Mouse (Mus musculus) ovary, postnatal 10 days (tissue): ENCODE data around the gene Nrxn2.
A peak's percentile ranks its signal among the peaks of the same experiment; 100 is the strongest.

Source experiments
- DNase-seq: peaks from one replicate; pipeline ENCODE4 v3.0.0; 2022; ENCODE audit warnings: low spot score

Gene Nrxn2

DNA sequence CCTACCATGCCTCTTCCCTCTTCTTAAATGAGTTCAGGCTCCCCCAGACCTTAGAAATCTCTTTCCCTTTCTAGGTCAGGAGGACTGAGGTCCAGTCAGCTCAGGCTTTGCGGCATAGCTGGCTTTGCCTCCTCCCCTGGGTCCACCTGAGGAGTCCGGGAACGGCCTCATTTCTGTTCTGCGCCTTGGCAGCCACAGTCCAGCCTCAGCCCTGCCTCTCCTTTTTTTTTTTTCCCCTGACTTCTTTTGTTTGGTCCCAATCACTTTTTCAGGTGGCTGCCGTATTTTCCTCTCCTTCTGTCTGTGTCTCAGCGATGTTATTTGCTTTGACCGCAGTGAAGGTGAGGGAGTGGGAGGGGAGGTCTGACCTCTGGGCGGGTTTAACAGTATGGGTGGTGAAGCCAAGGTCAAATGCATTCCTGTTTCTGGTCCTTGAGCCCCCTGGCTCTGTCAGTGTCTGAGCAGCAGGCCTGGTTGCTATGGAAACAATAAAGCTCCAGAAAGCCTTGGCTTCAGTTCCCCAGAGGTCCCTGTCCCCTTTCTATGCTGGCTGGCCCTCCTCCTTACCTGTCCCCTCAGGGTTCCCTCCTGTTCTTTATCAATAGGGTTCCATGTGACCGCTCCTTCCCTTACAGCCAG is 34.3 kb downstream of the Nrxn2 start:
- DNase-seq: no peak

DNA sequence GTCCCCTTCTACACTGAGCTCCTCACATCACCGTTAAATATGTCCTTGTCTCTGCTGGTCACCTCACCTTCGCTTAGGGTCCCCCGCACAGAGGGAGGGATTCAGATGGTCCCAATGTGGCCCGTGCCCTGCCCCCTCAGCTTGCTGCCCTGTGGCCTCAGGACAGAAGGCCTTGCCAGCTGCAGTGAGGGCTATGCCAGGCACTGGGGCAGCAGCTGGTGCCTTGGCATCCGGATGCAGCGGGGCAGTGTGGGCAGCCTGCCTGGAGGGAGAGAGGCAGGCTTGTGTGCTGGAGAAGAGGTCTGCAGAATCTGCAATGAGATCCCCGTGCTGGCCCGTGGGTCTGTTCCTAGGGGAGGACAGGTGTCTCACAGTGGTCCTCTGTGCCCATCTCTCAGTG is 34.8 kb downstream of the Nrxn2 start:
- DNase-seq: no peak

DNA sequence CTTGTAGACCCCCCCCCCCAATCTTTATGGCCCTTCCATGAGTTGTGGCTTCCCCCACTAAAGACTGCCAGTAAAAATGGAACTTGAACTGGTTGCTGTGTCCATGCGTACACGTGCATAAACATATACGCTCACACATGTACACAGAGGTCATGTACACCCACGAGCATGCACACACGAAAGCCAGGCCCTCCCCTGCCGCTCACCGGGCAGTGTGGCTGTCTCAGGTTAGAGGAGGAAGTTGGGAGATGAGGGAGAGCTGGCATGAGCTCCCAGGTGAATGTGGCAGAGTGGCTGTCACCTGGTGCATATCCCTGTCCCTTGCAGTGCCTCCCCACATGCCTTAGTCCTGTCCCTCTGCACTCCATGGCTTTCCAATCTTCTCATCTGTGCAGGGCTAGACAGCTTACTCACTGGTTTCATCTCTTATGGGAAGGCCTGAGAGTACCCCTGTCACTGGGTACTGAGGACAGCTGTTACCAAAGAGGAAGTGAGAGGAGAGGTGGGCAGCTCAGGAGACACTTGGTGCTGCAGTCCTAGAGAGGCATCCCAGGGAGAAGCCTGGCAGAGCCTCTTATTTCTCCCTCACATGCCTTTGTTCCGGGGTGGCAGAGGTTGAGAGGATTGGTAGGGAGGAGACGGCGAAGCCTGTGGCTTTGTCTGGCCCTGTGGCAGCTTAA is 35.6 kb downstream of the Nrxn2 start:
- DNase-seq: no peak

DNA sequence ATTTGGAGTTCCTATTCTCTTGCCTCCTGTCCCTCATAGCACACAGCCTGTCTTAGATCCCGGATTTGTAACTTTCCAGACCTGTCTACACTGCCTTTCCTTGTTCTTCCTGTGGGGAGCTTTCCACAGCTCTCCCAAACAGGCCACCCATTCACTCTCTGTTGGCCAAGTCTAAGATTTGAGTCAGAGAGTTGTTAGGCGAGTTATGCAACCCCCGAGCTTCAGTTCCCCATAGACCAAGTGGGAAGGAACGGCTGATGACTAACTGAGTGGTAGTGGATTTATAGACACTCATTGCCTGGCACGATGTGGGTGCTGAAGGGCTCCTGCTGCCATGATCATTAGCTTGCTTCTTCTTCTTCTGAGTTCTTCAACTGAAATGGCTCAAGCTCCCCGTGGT is 41.0 kb downstream of the Nrxn2 start:
- DNase-seq: no peak

DNA sequence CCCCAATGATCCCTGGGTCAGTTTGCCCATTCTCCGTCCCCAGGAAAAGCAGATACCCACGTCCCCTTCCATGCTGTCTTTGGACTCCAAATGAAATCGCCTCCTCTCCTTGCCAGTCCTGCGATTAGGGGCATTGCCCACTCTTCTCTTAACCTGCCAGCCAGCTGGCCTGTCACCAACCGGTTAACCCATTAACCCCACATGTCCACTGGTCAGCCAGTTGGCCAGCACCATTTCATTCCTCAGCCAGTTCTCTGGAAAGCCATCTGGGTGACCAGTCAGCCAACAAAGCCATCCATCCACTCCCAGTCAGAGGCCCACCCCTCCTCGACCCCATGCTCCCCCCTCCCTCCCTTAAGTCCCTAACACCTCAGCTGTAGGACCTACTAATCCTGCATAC is 44.3 kb downstream of the Nrxn2 start:
- DNase-seq: no peak

DNA sequence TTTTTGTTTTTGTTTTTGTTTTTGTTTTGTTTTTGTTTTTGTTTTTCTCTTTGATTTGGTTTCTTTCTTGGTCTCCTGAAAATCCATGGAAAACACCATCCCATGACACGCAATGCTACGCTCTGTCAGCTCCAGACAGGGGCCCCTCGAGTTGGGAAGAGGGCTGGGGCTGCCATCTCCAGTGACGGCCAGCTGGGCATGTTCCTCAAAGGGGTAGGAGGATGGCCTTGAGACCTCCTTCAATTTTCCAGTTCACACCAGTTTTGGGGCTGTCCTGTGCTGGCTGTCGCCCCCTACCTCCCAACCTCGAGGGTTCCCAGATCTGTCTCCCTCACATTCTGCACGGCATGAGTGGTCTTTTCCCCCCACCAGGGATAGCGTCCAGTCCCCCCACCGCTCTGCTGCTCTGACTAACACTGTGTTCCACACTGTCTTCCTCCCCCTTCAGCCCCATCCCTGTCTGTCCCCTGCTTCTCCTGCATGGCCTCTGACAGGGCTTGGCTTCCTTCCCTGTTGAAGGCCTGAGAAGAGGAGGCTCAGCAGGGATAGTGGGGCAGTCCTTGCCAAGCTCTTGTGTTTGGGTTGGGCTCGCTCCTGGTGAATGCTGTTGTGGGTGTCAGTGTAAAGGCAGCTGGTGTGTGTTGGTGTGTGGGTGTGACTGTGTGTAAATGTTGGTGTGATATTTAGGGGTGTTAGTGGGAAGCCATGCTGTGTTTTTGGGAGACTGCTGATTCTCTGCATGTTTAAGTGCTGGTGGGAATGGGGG is 46.0 kb downstream of the Nrxn2 start:
- DNase-seq: no peak

DNA sequence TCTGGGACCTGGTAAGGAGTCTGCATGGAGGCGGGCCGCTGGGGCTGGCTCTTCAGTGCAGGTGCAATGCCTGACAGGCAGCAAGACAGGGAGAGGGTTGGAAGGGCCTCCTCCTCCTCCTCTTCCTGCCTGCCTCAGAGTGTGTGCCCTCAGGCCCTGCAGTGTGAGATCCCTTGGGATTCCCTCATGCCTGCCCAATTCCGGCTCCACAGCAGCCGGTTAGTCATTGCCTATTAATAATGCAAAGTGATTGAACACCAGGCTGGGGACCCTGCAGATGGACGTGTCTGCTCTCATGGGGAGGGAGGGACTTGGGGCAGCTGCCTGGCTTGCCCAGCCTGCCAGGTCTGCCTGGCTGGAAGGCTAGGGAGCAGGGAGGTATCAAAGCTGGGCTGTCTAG is 46.6 kb downstream of the Nrxn2 start:
- no peak for DNase-seq

DNA sequence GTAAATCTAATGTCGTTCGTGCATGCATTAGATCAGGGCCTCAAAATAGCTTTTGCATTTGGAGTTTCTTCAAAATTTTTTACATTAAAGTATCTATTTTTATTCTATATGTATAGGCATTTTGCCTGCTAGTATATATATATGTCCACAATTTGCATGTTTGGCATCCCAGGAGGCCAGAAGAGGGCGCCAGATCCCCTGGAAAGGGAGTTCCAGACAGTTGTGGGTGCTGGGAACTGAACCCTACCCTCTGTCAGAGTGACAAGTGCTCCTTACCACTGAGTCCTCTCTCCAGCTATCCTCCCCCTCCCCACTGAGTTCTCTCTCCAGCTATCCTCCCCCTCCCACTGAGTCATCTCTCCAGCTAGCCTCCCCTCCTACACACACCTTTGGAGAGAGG is 48.4 kb downstream of the Nrxn2 start:
- no peak for DNase-seq

DNA sequence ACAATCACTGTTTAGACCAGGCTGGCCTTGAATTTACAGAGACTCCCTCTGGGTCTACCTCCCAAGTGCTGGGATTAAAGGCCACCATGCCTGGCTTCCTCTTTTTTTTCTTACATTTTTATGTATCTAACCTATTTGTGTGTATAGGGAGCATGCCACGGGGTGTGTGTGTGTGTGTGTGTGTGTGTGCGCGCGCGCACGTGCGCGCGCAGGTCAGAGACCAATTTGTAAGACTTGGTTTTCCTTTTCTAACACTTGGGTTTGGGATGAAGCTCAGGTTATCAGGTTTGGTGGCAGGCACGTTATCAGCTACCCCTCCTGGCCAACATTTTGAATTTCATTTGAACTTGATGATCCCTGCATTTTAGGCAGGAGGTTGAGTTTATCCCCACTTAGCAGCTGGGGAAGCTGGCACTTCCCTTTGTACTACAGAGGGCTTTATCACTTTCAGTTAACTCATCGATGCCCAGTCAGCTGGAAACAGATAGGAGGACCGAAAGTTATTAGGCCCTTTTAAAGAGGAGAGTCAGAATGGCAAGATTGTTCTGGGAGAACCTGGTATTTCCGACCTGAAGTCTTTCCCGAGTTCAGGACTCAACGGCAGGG is 48.9 kb downstream of the Nrxn2 start:
- DNase-seq: no peak

DNA sequence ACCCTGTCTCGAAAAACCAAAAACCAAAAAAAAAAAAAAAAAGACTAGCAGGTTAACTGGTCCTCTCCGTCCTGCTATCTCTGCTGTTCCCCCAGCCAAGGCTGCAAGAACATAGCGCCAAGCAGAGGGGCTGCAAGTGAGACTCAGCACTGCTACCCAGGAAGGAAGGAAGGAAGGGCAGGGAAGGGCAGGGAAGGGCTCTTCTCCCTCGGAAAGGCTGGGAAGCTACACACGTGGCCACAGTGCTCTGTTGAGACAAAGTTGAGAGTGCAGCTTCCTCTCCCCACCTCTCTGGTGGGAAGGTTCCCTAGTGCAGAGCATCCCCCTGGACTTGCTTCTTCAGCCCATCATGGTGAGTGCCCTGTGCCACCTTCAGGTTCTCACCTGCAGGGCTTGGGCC is 53.1 kb downstream of the Nrxn2 start:
- DNase-seq: no peak

DNA sequence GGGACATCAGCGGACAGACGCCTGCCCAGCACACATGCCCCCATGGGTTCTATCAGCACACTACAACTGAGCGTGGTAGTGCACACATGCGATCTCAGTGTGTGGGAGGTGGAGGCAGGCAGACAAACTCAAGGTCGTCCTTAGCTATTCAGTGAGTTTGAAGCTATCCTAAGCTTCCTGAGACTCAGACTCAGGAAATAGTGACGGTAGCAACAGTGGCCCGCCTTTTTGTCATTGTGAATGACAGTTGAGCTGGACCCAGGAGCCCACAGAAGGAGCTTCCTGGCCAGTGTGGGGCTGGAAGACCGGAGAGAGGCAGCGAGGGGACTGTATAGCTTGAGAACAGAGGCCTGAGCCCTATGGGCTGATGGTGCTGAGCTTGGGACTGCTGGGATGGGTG is 54.3 kb downstream of the Nrxn2 start:
- no peak for DNase-seq

DNA sequence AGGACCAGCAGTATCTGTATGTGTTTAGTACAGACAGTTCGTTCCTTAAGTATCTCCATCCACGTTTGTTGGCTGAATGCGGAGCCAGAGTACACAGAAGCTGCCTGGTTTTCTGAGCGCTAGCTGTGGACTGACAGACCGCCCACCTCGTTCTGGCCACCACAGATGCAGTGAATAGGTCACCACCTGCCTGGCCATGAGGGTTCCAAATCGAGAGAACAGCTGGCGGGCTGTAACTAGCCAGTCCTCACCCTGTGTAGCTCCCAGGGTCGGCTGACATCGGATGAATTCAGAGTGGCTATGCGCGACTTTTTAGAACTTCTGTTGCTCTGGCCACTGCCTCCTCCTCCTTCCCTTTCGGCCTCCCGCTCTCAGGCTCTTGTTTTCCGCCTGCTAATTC is 56.2 kb downstream of the Nrxn2 start:
- DNase-seq: no peak

DNA sequence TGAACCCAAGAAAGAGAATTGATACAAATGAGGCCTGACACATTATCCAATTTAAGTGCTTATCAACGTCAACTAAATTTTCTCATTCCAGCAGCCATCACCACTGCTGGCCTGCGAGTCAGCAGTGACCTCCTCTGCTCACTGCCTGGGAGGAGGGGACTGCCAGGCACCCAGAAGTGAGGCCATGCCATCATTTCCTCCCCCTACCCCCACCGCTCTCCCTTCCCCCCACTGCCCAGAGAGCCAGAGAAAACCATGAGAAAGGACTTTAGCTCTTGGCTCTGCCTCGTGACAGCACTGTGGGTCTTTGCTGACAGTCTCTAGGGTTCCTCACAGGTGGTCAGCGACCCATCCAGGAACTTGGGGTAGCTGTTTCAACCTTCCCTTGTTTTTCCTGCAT is 56.6 kb downstream of the Nrxn2 start:
- DNase-seq: no peak

DNA sequence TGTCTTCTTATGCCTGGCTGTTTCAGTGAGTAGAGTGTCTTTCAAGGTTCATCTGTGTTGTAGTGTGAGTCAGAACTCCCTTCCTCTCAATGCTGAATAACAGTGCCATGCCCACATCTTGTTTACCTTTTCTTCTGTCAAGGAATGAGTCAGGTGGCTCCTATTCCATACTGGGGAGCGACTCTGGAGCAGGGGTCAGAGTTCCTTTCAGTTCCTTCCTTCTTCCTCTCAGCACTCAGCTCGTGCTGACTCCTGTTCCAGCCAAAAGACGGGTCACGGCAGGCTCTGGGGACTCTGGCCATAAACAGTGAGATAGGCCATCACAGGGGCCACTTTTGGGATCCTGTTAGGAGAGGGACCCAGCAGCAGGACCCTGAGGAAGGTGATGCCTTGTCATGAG is 58.5 kb downstream of the Nrxn2 start:
- no peak for DNase-seq

DNA sequence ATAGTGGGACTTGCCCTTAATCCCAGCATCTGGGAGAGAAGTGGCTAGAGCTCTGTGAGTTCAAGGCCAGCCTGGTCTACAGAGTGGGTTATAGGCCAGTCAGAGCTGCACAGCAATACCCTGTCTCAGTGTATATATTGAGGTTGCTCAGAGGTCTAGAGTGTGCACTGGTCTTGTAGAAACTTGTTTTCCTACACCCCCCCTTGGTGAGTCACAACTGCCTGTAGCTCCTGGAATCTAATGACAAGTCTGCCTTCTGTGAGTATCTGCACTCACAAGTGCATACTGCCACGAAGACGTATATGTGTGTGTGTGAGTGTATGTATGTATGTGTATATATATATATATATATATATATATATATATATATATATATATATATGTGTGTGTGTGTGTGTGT is 60.0 kb downstream of the Nrxn2 start:
- no peak for DNase-seq

DNA sequence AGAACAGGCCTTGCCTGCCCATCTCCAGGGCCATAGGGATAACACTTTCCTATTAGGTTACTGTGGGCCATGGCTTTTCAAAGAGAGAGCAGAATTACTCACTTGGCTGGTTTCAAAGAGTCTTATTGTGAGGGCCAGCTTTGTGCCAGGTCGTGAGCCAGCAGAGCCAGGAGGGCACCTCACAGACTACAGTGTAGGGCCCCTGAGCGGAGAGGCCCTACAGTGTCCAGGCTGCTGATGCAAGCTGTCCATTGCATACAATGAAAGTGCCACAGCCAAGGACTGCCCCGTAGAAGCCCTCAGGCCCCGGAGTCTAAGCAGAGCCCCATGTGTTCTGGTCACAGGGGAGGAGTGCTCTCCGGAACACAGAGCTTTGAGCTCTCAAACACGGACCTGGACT is 64.4 kb downstream of the Nrxn2 start:
- no peak for DNase-seq

DNA sequence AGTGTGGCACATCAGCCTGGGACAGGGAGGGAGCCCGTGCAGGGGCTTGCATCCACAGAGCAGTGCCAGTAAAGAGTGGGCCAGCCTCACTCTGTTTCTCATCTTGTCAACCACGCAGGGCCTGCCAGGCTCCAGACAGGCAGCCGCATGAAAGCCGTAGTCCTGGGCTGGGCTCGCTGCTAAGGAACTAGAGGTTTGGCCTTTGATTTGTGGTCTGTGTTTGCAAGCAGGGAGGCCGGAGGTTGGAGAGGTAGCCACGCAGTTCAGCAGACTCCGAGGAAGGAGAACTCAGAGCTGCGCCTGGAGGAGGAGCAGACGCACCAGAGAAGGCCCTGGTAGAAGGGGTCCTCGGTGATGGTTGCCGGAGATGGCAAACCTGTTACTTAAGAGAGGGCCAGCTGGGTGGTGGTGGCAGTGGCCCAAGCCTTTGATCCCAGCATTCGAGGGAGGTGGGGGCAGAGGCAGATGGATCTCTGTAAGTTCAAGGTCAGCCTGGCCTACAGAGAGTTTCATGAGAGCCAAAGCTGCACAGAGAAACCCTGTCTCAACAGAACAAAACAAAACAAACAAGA is 66.6 kb downstream of the Nrxn2 start:
- DNase-seq: no peak

DNA sequence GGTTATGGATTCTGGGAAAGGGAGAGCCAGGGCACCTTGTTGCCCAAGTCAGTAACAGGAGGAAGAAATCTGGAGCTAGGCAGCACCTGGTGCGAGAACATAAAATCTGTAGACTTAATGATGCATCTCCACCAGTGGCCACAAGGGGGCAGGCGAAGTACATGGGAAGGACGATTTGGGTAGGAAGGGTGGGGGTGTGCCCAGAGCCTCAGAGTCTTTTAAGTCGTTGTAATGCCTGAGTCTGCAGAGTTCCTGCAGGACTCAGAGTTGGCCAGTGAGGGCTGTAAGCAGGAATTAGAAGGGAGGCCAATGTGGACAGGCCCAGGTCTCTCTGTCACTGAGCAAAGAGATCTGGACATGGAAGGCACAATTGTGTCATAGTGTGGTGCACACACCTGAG is 70.5 kb downstream of the Nrxn2 start:
- peak; percentile 75 for DNase-seq

DNA sequence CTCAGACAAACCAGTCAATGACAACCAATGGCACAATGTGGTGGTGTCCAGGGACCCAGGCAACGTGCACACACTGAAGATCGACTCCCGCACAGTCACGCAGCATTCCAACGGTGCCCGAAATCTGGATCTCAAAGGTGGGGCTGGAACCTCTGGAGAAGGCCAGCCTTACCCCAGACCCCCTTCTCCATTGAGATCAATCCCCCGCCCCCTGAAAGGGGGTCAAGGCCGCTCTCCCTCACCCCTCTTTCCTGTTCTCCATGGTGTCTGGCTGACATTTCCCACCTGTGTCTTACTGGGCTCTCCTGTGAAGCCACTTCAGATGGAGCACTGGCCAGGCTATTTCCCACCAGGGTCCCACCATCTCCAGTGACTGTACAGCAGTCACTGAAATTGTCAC is 73.0 kb downstream of the Nrxn2 start:
- no peak for DNase-seq

DNA sequence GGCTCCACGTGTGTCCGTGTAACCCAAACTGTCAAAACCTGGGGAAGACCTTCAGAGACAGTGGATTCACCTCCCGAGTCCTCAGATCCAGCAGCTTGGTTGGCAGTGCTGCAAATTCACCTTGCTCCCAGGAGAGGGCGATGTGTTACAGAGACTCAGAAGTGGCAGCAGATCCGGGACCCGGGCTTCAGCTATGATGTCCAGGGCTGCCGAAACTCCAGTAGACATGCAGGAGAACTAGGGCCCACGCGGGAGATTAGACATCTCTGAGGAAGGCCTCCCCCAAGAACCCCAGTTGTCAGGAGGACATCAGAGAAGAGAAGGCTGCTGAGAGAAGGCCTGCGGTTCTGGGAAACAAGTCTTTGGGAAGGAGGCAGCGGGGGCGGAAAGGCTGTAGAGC is 73.6 kb downstream of the Nrxn2 start:
- DNase-seq: no peak

DNA sequence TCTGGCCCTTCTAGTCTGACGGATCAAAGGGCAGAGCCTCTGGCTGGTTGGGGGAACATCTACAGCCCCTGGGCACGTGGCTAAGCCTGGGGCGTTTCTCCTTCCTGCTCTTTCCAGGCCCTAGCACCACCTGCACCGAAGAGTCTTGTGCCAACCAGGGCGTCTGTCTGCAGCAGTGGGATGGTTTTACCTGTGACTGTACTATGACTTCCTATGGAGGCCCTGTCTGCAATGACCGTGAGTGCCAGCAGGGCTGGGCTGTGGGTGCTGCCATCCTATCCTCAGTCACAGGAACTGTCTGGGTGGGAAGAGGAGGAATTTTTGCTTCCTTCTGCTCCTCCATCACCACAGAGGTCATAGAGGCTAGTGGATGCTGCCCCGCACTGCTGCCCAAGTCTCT is 74.7 kb downstream of the Nrxn2 start:
- no peak for DNase-seq

DNA sequence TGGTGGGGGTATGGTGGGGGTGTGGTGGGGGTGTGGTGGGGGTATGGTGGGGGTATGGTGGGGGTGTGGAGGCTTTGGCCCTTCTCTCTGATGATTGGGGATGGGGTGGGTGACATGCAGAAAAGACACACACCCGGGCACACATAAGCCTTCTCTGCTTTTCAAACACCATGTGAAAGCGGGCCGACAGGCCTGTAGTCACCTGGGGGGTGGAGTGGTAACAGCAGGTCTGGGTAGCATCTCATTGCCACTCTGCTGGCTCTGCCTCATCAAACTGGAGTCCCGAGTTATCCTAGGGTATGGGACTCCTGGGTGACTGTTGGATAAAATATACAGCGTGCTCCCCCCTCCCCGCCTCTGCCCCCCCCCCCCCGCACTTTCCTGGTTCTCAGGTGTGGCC is 75.5 kb downstream of the Nrxn2 start:
- DNase-seq: no peak
